Comparison of ENCODE assay signal across 10 mouse cellular contexts in the genomic region with DNA sequence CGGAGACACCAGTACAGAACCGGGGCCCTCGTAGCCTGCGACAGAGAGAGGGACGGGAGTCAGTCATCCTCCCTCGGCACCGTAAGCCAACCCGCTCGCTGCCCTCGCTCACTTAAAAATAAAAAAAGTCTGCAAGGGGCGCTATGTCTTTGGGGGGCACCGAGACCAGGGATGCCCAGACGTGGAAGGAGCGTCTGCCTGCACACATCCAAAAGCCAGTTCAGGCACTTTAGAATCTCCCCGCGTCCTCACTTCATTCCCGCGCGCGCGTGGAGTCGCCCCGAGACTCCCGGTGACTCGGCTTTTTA. TPM values are rescaled to one million over a fixed set of nuclear protein-coding genes. Genes with fewer than 3 reads are reported as not detected.
DNase-seq lines count a peak whose midpoint lies in the region; ATAC-seq and TF ChIP-seq lines count a peak whose summit lies in the region.
"Had no signal": no experiment of that assay in that cellular context is flagged by ENCODE, and none has a peak within 500 bp of the region (broad histone marks: within the 10 kb centered on the region; RNA-seq: fewer than 3 reads in every experiment).

No protein-coding gene starts in this region.

- no peak overlapping the region for H3K27ac ChIP-seq in kidney, postnatal 0 days
- no peak overlapping the region for H3K27ac ChIP-seq in embryonic fibroblast, embryonic 13.5 days (ENCODE audit: insufficient read depth, low read length)
- H3K27ac ChIP-seq in intestine, embryonic 16.5 days (ENCODE audit: low read length), result no peak overlapping the region
- no peak overlapping the region for H3K27ac ChIP-seq in neural tube, embryonic 14.5 days (ENCODE audit: low read depth, low read length)

- peaks cover 66% of the 10 kb centered on the region for H3K27me3 ChIP-seq in kidney, postnatal 0 days (ENCODE audit: insufficient read depth, low read length)
- peaks cover 63% of the 10 kb centered on the region for H3K27me3 ChIP-seq in intestine, embryonic 16.5 days (replicated peaks; ENCODE audit: control insufficient read depth, insufficient read depth, low read length)
- H3K27me3 ChIP-seq in neural tube, embryonic 14.5 days (ENCODE audit: control insufficient read depth, insufficient read depth, low read length), result peaks cover 31% of the 10 kb centered on the region

- no peak for DNase-seq in kidney, postnatal 0 days (ENCODE audit: low spot score)
- no peak for DNase-seq in kidney, postnatal 14 days
- no peak for DNase-seq in embryo, embryonic 10.5 days (ENCODE audit: low spot score)
- DNase-seq in spleen, postnatal 4 days (ENCODE audit: low spot score in 2 of 2), result no peak

- H3K36me3 ChIP-seq in kidney, postnatal 0 days (ENCODE audit: insufficient read depth, low read length), result no peaks in the 10 kb centered on the region
- H3K36me3 ChIP-seq in intestine, embryonic 16.5 days (ENCODE audit: control insufficient read depth, insufficient read depth, low read length), result no peaks in the 10 kb centered on the region
- H3K36me3 ChIP-seq in neural tube, embryonic 14.5 days (ENCODE audit: control insufficient read depth, insufficient read depth, low read length), result no peaks in the 10 kb centered on the region

- H3K4me3 ChIP-seq in kidney, postnatal 0 days (replicated peaks; ENCODE audit: low read depth, low read length), result peak overlapping the region; percentile 53; the same call in 1 of the 2 replicates
- H3K4me3 ChIP-seq in embryonic fibroblast, embryonic 13.5 days (ENCODE audit: insufficient read depth, low read length), result peak overlapping the region; percentile 44
- peak overlapping the region; percentile 62 for H3K4me3 ChIP-seq in intestine, embryonic 16.5 days (ENCODE audit: low read length)
- peak overlapping the region; percentile 27; the same call in 1 of the 2 replicates for H3K4me3 ChIP-seq in neural tube, embryonic 14.5 days (ENCODE audit: low read depth, low read length)

- peak overlapping the region; percentile 92 for H3K4me2 ChIP-seq in kidney, postnatal 0 days (ENCODE audit: low read length)
- H3K4me2 ChIP-seq in intestine, embryonic 16.5 days (ENCODE audit: low read depth, low read length), result peak overlapping the region; percentile 92
- no peak overlapping the region for H3K4me2 ChIP-seq in neural tube, embryonic 14.5 days (ENCODE audit: low read depth, low read length)

- no peak for ATAC-seq in kidney, postnatal 0 days (replicated peaks; ENCODE audit: low FRiP score, low read depth)
- no peak for ATAC-seq in intestine, embryonic 16.5 days
- ATAC-seq in neural tube, embryonic 14.5 days (ENCODE audit: low read depth), result no peak
- no peak for ATAC-seq in megakaryocyte progenitor cell, adult 5-6 weeks (replicated peaks; ENCODE audit: poor library complexity)

- no peak overlapping the region for H3K9ac ChIP-seq in kidney, postnatal 0 days (ENCODE audit: low read depth, low read length)
- H3K9ac ChIP-seq in intestine, embryonic 16.5 days (ENCODE audit: low read depth, low read length), result no peak overlapping the region
- H3K9ac ChIP-seq in neural tube, embryonic 14.5 days (replicated peaks; ENCODE audit: low read depth, low read length), result no peak overlapping the region

- H3K4me1 ChIP-seq in kidney, postnatal 0 days (replicated peaks; ENCODE audit: insufficient read depth, low read length), result peaks cover 5% of the 10 kb centered on the region; the same call in 1 of the 2 replicates
- H3K4me1 ChIP-seq in embryonic fibroblast, embryonic 13.5 days (ENCODE audit: control insufficient read depth, insufficient read depth, low read length), result no peaks in the 10 kb centered on the region
- peaks cover 25% of the 10 kb centered on the region for H3K4me1 ChIP-seq in intestine, embryonic 16.5 days (ENCODE audit: control insufficient read depth, insufficient read depth, low read length)
- peaks cover 14% of the 10 kb centered on the region for H3K4me1 ChIP-seq in neural tube, embryonic 14.5 days (ENCODE audit: control insufficient read depth, insufficient read depth, low read length)

- H3K9me3 ChIP-seq in kidney, postnatal 0 days (replicated peaks; ENCODE audit: low read length), result no peaks in the 10 kb centered on the region
- H3K9me3 ChIP-seq in intestine, embryonic 16.5 days (ENCODE audit: control insufficient read depth, low read length), result no peaks in the 10 kb centered on the region
- H3K9me3 ChIP-seq in neural tube, embryonic 14.5 days (ENCODE audit: control insufficient read depth, low read length), result no peaks in the 10 kb centered on the region

- TF ChIP-seq POLR2A in embryonic fibroblast, embryonic 13.5 days (IDR thresholded peaks at IDR 0.05; ENCODE audit: low read depth, low read length), result no peak

- no peak for TF ChIP-seq CTCF in kidney, postnatal 0 days (IDR thresholded peaks at IDR 0.05; ENCODE audit: low read depth)
- no peak for TF ChIP-seq CTCF in embryonic fibroblast, embryonic 13.5 days (IDR thresholded peaks at IDR 0.05; ENCODE audit: borderline replicate concordance, insufficient read depth, low read length)

- WGBS in kidney, postnatal 0 days, result under 1% methylated on average over 25 of the region's 25 CpGs
- WGBS in intestine, embryonic 16.5 days, result 2% methylated on average over 25 of the region's 25 CpGs
- WGBS in neural tube, embryonic 14.5 days, result 1% methylated on average over 25 of the region's 25 CpGs

RNA-seq across cellular contexts. Expression of a gene that starts 1.0 kb away (rescaled TPM):
- polyA plus RNA-seq in kidney, postnatal 0 days (2015; fragmentation: Nextera tagmentation; extraction: Ambion mirVana), result not detected in 2 replicates
- polyA plus RNA-seq in embryonic fibroblast, embryonic 13.5 days (2011; ENCODE audit: insufficient read length, low read depth, missing spikeins), result 1.9 and 2.2 TPM in 2 replicates
- polyA plus RNA-seq in intestine, embryonic 16.5 days (2015; fragmentation: Nextera tagmentation; extraction: Ambion mirVana), result 0.23 and 0.24 TPM in 2 replicates
- not detected in 2 replicates for polyA plus RNA-seq in neural tube, embryonic 14.5 days (2014; fragmentation: Nextera tagmentation; extraction: Ambion mirVana)
- not detected in 2 replicates for total RNA-seq in megakaryocyte progenitor cell, adult 5-6 weeks (2015)
- total RNA-seq in megakaryocyte progenitor cell, adult 5-6 weeks (2017), result not detected in 2 replicates
- total RNA-seq: gastrocnemius, adult 18-20 months; left cerebral cortex, postnatal 10 days had no signal
